Mouse (Mus musculus): ENCODE data around the gene Itga6.
"Not testable (repeated sequence)": the region's sequence is repeated elsewhere in the genome, so short reads cannot be mapped to it uniquely, and the experiment has no call there.

Gene Itga6

DNA sequence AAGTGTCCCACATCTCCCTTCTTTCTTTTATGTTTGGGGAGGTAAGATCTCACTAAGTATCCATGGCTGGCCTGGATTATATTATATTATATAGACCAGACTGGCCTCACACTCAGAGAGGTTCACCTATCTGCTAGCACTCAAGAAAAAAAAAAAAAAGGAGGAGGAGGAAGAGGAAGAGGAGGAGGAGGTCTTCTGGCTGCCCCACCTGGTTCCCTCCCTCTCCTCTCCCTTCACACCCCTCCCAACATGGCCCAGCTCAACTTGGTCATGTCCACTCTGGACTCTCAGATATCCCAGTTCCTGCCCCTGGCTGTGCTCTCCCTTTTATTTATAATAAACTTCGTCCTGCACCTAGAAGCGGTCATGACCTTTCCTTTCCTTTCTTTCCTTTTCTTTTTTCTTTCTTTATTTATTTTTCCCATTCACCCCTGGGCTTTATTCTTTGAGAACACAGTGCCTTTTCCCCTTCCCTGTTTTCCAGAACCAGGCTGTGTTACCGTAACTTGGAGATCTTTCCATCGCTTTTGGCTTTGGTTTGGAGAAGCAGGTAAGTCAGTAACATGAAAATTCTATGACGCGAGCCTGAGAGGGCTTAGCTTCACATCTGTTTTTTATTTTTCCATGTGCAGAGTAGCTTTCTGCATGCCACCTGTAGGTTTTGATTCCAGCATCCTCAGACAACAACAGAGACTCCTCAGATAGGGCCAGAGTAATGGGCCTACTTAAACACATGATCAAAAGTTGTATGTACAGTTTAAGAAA, at the start of gene Itga6:
Itga6 (plus strand) TSS at position 7 of the 765 bp plus-strand sequence.
- DNase-seq (ENCODE audit: low read depth, low spot score), result no peak

DNA sequence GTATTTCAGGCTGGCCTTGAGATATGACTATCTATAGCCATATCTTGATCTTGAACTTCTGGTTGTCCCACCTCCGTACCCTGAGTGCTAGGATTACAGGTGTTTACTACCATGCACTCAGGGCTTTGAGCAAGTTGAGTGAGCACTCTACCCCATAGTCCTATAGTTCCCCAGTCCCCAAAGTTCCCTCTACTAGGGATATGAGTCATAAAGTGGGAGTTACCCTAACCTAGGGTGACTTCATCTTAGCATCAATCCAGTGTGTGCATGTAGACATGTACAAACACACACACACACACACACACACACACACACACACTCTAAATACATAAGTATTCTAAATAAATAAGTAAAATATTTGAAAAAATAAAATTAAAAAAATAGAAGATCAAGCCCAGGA, 48.6 kb upstream of the Itga6 start:
- DNase-seq (ENCODE audit: low read depth, low spot score), result no peak

DNA sequence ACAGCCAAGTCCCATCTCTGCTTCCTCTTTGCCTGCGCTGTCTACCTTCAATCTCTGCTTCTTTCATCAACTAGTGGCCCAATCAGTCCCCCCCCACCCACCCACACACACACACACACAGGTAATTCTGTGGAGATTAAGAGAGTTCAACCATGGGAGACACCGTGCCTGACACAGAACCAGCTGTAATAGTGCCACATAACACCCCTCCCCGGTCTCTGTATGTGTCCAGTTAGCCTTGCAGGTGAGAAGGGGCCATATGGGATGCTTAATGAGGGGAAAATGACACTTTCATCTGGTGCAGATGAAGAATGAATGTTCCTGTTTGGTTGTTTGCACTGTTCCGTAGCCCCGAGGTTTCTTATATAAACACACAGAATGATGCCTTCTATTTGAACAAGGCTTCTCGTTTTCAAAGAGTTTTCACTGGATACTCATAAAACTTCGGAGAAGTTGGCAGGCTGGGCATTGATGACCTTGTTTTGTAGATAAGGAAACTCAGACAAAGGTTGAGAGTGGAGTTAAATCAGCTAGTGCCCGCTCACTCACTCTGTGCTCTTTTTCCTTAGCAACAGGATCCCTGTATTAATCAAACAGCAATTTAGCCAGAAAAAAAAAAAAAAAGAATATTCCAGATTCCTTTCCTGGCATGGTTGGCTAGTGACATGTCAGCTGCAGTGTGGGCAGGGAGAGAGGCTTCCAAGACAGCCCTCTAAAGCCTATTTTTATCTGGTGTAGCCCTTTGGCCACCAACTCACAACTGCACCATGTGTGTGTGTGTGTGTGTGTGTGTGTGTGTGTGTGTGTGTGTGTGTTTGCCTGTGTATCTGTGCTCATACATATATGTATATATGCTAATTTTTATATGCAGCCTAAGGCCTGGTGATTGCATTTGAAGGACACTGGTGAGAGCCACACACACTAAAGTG, 47.7 kb upstream of the Itga6 start:
- DNase-seq (ENCODE audit: low read depth, low spot score), result no peak

DNA sequence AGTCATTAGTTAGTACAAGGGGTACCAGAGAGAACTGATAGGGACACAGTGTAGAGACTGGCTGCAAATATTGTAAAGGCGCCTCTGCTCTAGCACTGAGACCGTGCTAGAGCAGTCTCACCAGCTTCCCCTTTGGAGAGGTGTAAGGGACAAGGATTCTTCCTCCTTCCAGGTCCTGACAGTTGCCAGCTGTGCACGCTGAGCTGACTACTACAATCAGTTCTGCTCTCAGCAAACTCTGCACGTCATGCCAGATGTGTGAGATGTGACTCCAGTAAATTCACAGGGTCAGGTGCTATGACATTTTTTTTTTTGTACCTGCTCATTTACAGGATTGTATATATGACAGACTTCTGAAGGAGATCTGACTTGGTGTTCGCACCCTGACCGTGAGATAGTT, 47.0 kb upstream of the Itga6 start:
- no peak for DNase-seq (ENCODE audit: low read depth, low spot score)

DNA sequence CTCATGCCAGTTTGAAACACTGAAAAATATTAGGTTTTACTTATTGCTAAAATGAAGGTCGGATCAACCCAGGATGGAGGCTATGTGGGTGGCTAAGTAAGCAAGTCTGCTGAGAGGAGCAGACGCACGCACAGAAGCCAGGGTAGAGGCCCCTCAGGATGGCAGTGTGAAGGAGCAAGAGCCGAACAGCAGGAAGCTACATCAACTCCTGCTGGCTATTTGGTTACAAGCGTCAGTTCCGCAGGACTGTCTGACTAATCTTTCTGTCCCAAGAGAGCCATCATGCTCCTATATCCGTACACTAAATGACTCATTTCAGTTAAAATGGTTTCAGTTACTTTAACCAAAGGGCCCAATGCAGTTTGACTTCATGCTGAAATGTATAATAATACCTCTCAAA, 46.5 kb upstream of the Itga6 start:
- DNase-seq (ENCODE audit: low read depth, low spot score), result no peak

DNA sequence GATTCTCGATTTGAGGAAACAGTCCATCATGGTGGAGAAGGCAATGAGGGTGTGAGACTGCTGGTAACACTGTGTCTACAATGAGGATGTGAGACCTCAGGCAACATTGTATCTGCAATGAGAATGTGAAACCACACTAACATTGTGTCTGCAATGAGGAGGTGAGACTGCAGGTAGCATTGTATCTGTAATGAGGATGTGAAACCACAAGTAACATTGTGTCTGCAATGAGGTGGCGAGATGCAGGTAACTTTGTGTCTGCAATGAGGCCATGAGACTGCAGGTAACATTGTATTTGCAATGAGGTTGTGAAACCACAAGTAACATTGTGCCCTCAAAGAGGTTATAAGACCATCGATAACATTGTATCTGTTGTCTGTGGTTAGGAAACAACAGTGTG, 44.1 kb upstream of the Itga6 start:
- no peak for DNase-seq (ENCODE audit: low read depth, low spot score)

DNA sequence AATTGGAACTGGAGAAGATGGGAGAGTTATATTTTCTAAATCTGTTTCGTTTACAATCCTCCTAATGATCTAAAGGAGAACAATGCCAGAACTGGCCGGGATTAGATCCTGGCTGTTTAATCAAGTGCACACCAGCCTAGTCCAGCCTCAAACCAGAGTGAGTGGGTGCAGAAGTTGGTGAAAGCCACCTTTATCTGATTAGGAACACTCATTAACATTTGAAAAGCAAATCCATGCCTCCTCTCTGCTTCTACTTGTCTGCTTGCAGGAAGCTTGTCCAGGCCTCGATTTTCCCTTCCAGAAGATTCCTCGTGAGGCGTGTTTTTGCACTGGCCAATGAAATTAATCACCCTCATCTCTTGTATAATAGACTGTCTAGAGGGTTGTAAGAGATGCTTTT, 41.1 kb upstream of the Itga6 start:
- no peak for DNase-seq (ENCODE audit: low read depth, low spot score)

DNA sequence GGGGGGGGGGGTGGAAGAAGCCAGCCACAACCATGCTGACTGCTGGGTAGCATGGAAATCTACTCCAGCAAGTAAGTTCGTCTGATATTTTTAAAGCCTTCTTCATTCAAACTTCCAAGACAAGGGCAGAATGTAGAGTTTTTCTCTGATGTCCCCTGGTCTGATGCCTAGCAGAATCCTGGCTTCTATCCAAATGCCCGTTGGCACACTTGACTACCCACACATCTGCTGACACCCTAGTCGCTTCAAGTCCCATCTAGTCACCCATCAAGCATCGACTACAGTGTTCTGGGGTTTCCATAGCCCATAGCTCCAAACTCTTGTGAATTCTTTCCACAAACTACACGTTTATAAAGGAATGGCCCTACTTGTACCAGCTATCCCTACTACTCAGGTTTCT, 36.5 kb upstream of the Itga6 start:
- DNase-seq (ENCODE audit: low read depth, low spot score), result no peak

DNA sequence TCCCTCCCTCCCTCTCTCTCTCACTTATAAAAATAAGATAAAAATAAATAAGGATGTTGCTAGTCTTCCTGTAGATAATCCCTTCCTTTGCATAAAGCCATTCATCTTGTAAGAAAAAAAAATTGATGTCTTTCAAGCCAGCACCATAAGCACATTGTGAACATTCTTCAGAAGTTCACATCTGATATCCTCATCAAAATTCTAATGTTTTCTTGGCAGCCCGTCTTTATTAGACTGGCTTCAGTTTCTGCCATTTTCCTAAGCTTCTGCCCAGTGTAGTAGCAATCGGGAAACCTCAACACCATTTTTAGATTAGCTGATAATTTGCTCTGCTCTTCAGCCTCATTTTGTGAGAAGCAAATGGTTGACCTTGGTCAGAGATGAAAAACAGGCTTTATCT, 33.8 kb upstream of the Itga6 start:
- no peak for DNase-seq (ENCODE audit: low read depth, low spot score)

DNA sequence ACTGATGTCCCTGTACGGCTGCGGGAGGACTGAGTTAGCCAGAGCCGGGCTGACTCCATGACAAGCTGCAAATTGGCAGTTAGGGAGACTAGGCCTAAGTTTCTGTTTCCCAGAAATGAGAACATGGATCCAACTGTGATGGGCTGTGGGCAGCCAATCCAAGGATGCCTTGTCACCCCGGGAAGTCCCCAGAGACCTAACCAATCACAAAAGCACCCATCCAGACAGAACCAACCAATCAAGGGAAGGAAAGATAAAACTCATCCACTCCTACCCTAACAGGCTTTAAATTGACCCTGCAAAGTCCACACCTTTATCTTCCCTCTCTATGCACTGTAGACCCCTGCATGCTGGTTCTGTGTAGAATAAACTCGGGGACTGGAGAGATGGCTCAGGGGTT, 31.0 kb upstream of the Itga6 start:
- DNase-seq (ENCODE audit: low read depth, low spot score), result no peak

DNA sequence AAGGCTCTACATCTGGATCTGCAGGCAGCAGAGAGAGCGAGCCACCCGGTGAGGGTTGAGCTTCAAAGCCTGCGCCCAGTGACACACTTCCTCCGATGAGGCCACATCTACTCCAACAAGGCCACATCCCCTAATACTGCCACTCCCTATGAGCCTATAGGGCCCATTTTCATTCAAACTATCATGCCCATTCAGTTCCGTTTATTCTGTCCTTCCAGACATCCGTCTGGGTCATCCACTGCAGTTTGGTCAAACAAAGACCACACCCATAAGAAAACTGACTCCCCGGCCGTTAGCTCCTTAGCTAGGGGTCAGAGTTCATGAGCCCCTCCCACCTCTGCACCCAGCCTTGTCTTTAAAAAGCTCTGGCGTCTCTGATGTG, 26.4 kb upstream of the Itga6 start:
- DNase-seq (ENCODE audit: low read depth, low spot score), result no peak

DNA sequence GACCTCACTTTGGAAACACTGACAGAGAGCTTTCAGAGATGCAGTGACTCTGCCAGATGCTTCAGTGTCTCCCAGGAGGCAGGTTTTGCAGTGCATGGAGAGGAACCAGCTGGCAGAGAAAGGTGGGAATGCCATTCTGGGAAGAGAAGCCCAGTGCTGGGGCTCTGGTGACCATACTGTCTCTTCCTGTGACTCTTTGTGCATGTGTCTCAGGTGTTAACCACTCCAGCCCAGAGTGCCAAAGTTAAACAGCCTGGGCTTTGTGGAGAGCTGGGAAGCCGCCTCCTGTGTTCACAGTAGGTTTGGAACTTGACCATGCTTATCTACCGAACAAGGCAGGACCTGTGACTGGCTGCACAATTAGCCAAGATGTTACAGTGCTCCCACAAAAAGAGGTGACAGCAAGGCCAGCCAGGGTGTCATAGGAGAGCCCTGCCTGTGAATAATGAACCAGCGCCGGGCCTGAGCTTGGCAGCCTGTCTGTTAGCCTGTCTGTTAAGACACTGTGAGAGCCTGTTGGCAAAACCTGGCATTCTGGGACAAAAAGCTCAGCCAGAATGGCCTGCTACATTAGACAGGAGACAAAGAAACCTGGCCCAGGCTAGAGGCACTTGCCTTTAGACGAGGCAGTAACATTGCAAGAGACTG, 25.9 kb upstream of the Itga6 start:
- no peak for DNase-seq (ENCODE audit: low read depth, low spot score)

DNA sequence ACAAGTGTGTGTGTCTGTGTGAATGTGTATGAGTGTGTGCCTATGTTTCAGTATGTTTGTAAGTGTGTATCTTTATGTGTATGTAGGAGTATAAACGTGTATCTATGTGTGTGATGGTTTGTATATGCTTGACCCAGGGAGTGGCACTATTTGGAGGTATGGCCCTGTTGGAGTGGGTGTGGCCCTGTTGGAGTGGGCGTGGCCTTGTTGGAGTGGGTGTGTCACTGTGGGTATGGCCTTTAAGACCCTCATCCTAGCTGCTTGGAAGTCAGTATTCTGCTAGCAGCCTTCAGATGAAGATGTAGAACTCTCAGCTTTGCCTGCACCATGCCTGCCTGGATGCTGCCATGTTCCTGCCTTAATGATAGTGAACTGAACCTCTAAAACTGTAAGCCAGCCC, 24.9 kb upstream of the Itga6 start:
- not testable (repeated sequence) for DNase-seq (ENCODE audit: low read depth, low spot score)

DNA sequence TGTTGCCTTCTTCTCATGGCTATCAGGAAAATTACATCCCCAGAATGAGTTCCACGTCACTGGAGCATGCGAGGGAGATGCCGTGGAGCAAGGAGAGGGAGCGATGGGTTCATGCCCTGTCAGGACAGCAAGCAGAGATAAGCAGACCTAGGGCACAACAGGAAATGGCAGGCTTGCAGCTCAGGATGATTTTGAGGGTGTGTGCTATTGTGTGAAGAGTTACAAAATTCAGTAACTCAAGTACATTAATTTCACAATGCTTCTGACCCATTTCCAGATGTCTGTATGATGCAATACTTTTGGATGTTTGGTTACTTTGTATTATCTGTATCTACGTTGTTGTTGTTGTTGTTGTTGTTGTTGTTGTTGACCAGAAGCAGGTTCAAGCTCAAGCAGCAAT, 22.5 kb upstream of the Itga6 start:
- no peak for DNase-seq (ENCODE audit: low read depth, low spot score)

DNA sequence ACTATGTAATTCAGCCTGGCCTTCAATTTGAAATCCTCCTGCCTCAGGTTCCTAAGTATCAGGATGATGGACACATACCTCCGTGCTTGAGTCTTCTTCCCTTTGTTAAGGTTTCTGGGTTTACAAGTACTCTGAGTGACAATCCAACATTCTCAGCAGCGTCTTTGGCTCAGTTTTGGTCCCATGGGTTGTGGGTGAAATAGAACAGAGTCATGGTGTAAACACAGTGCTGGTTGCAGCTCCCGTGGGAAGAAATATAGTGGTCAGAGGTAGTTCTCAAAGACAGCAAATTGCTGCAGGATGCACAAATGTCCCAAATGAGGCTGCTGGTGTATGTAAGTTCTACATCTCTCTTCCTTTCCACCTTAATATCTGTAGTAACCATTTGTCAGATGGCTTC, 21.8 kb upstream of the Itga6 start:
- no peak for DNase-seq (ENCODE audit: low read depth, low spot score)

DNA sequence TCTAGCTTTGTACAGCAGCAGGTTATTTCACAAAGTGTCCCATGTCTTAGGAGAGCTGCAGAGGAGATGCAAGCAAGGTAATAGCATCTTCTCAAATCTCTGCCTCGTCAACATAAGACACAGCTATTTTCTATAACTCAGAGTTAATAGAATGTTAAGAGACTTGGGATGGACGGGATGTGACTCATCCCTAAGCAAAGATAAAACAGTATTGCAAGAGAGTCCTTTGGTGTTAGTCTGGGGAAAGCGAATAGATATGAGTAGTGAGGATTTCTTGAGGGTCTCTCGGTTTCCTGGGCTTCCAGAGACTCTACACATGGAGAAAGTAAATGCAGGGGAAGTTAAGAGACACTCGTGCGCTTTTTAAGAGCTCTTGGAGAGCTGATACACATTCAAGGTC, 21.4 kb upstream of the Itga6 start:
- no peak for DNase-seq (ENCODE audit: low read depth, low spot score)

DNA sequence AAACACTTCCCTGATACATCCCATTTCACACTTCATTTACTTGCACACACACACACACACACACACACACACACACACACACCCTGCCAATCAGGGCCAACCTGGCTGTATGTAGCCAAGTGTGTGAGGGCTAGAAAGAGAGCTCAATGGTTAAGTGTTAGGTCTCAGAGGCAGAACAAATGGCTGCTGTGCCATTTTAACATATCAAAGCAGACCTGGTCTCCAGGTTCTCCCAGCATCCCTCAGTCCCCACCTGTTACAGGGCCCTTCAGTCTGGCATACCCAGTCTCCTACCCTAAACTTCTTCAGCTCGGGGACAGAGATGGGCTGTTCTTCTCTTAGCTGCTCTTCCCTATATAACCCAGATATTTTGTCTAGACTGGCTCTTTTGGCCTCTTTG, 20.0 kb upstream of the Itga6 start:
- no peak for DNase-seq (ENCODE audit: low read depth, low spot score)

DNA sequence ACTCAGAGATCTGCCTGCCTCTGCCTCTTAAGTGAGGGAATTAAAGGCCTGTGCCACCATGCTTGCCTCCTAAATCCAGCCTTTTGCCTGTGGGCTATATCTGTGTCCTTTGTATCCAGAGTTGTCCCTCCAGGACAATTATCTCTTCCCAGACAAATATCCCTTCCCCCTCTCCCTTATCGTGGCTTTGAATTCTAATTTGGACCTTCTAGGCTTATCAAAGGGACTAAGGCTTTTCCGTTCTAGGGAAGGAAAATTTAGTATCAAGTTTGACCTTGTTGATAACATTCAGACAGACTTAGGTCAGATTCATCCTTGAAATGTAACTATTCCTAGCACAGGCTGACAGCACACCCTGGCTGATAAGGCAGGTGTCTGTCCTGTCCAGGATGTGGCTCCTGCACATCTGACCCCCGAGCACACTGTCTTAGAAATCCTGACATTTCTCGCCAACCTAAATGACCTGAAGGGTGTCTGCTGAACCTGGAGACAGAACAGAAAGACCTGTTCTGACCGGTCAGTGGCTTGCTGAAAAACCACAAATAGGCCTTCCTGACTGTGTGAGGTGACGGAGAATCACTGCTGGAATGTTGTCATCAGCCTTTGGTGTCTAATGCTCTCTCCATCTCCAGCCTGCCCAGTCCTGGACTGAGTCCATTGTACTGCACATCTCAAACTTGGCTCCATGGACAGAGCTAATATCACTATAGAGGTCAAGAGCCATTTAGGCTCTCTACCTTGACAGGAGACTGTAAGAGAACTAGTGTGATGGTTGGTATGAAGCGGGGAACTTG, 18.3 kb upstream of the Itga6 start:
- no peak for DNase-seq (ENCODE audit: low read depth, low spot score)

DNA sequence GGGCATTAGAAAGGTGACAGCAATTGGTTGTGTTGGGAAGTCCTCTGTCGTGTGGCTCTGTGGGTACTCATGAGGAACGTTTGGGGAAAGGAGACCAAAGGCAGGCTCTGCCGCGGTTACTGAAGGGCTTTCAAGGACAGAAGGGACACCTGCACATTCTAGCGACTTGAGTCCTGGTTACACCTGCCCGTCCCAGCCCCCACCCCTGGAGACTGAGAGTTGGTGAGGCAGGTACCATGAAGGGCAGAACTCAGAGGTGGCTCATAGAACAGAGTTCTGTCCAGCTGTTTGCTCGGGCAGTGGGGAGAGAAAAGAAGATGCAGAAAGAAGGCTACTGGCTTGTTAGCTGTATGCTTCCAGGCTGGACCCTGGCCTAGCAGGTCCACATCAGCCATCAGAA, 17.1 kb upstream of the Itga6 start:
- DNase-seq (ENCODE audit: low read depth, low spot score), result no peak

DNA sequence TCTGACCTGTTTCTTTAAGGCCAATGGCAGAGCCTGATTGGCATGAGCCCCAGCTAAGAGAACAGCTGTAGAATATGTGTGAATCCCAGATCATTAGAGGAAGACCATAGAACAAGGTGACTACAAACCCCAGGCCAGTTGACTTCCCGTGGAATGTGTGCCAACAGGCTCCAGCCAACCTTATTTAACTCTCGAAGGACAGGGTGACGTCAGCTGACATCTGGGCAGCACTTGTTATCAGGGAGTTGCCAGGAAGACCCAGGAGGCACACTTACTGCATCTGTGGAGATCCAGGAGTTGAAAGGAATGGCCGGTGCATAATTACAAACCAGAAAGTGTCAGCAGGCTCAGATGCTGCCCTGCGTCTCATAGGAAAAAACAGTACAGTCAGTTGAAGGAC, 16.6 kb upstream of the Itga6 start:
- DNase-seq (ENCODE audit: low read depth, low spot score), result no peak
